Mouse (Mus musculus): ENCODE results near the gene Tmprss7. TPM values are rescaled to one million over a fixed set of nuclear protein-coding genes. Genes with fewer than 3 reads are reported as not detected.

The Tmprss7 gene
- polyA plus RNA-seq (2017; shearing (Covaris generic)), result not detected

DNA sequence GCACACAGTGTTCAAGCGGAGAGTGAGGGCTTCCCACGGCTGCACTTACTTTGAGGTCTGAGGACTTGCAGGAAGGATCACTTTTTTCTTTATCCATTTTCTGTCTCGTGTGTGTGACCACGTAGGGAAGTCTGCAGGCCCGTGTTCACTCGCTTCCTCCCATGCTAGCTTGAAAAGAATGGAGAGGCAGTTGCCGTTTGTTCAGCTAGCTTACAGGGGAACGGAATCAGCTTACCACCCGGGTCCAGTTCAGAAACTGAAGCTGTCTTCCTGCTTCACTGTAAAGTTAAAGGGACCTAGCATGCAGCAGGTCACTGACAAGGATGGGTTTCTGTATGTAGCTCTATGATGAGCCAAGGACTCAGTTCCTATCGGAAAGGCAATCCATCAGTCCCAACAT, at the start of gene Tmprss7:
Tmprss7 (minus strand) TSS at position 101 of the 400 bp plus-strand sequence.
- no peak for ATAC-seq

DNA sequence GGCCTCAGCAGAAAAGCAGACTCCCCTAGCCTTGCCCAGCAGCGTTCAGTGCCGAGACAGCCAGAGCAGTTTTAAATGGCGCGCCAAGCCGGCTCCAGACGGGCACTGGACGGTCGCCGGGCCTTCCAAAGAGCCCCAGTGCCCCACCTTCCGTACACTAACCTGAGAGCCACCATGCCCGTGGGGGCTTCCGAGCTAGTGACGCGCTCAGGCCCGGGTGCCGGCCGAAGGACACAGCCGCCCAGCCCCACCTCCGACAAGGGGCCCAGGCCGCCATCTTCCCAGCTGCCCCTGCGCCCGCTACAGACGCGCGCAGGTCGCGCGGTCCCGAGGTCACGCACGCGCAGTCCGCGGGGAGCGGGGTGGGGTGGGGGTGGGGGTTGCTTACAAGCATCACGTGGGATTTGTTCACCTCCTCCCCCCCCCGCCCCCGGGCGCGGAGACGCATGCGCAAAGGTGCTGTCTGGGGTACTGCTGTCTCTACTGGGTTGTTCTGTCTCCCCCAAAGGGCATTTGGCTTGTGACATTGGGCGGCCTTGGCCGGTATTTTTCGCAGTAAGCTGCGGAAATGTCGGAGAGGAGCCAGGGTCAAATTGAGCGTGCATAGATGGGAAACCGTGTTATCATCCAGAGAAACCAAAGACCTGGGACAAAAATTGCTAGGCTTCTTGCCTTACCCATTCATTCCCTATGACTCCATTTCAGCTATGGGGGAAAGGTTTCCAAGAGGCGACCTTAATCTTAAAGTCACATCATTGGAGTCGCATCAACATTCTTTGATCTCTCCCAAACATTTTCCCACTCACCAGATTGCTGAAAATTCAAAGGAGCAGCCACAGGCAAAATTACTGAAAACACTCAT, 49.4 kb upstream of the Tmprss7 start, which contains the start of gene Abhd10:
Abhd10 (minus strand) TSS at position 341 of the 862 bp plus-strand sequence.
- peak; percentile 89 for ATAC-seq

DNA sequence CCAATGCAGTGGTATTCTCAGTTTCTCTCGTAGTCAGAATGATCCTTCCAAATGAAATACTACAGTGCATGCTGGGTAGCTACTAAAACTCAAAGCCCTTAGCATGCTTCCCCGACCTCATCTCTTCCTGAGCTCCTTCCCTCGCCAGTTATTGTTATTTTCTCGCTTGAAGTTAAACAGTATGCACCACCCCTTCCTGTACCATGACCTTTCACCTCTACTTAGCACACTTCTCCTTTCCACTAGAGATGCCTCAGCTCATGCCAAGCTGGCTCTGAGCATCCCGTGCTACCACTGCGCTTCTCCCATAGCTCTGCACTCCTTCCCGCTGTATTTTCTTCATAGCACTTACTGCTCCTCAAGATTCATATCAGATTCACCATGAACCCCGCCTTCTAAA, 44.4 kb upstream of the Tmprss7 start:
- ATAC-seq, result no peak

DNA sequence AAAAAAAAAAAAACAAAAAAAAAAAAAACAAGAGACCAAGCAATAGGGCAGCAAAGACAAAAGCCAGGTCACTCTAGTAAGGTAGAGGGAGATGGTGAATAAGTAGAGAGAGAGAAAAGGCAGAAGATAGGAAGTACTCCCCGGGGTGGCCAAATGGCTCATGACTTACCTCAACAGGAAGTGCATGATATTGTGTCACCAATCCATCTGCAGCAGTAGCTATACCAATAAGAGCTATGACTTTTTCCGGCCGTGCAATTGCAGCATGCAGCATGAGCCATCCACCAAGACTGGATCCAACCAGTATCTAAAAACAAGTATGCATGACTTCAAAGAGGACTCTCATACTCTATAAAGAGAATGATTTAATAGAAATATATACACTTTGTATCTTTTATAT, 43.3 kb upstream of the Tmprss7 start:
- no peak for ATAC-seq

DNA sequence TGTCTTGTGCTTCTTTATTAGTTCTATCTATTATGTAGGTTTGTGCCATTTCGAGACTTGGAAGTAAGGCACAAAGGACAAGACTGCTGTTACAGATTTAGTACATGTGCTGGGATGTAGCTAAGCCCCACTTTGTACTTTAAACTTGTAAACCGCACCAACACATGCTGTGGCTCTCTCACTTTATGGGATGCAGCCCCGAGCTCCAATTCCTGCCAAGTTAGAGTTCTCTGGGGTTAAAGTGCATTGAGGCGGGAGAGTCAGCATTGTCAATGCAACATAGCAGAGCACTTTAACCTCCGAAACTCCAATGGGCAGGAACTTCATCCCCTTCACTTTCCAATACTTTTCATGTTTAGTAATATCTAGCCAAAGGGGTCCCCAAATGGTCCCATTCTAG, 35.7 kb upstream of the Tmprss7 start:
- ATAC-seq, result no peak

DNA sequence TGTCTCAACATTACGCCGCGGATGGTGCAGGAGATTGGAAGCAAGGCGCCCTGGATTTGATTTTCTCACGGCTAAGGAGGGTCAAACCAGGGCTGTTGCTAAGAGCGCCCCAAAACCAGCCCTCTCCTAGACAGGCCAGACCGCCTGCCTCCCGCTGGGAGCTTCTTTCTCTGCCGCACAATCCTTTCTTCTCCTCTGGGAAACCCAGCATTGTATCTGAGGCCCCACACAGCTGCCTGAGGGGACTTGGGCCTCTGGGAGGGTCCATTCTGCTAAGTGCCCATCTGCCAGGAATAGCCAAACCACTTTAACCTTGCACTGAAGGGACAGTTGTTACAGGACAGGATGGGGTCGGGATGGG, 31.3 kb upstream of the Tmprss7 start:
- ATAC-seq, result no peak

DNA sequence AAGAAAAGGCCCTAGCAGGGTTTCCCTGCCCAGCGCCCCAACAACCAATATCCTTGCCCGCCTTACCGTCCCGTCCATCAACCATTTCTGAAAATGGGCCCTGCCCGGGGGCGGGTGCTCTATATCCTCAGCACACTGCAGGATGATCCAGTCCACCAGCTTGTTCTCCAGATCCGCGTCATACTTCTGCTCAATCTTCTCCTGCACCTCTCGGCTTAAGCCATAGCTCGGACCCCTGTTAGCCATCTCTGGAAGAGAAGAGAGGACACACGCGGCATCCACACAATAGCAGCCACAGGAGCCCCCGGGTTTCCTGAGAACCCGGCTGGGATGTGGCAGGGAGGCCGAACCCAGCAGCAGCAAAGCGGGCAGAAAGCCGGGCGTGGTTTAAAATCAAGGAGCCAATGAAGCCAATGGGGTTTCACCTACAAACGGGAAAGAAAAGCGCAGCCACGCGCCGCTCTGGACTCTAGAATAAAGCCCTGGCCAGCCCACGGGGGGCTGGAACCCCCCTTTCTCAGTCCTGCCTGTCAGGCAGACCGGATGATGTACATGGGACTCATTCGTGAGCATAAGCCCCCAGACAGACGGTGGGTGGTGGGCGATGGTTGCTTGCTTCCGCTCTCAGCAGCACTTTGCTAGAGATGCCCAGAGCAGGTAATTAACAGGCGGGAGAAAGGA, 30.7 kb upstream of the Tmprss7 start, which contains the start of gene Tagln3:
Tagln3 (minus strand) TSS at position 548 of the 681 bp plus-strand sequence.
- ATAC-seq, result peak; percentile 70

DNA sequence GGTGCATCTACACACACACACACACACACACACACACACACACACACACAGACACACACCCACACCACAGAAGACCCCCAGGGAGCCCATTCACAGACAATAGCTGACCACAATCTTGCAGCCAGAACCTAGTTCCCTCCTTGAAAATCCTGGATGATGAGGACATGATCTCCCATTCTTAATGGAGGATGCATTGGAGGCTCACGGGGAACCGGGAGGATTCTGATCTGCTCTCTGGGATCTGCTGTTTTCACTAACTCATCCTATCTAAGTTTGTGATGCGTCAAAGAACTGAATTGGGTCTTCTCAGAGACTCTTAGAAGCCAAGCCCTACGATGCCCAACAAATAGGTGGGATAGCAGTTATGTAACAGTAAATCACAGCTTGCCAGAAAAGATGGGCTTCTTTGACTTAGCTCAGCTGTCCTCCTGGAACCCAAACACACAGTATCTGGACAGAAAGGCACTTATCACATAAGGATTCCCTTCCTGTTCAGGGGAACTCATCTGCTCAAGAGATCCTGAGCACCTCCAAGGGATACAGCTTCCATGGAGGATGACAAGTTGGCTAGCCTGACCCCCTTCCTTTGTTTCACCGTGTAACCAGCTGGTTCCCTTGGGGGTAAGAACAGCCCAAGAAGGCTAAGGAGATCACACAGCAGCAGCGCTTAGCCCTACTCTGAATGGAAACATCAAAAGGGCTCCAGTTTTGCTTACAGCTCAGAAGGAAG, 29.9 kb upstream of the Tmprss7 start:
- peak; percentile 3 for ATAC-seq

DNA sequence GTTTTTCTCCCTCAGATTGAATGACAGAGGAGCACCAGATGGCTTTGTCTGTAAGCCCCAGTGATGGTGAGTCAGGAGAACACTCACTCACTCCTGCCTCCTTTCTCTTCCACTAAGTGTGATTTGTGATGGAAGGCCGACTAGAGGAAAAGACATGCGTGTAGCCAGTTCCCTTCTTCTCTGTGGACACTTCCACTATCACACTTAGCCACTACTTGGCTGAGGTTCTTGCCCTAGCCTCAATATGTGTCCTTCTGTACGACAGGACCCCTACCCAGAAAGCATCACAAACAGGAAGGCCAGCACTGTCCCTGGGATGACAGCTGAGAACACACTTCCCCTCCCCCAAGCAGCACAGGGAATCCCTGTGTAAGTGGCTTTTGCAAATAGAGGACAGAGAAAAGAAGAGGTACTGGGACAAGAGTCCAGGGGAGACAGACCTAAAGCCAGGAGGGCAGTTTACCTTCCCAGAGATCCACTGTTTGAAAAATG, 29.0 kb upstream of the Tmprss7 start:
- ATAC-seq, result no peak

DNA sequence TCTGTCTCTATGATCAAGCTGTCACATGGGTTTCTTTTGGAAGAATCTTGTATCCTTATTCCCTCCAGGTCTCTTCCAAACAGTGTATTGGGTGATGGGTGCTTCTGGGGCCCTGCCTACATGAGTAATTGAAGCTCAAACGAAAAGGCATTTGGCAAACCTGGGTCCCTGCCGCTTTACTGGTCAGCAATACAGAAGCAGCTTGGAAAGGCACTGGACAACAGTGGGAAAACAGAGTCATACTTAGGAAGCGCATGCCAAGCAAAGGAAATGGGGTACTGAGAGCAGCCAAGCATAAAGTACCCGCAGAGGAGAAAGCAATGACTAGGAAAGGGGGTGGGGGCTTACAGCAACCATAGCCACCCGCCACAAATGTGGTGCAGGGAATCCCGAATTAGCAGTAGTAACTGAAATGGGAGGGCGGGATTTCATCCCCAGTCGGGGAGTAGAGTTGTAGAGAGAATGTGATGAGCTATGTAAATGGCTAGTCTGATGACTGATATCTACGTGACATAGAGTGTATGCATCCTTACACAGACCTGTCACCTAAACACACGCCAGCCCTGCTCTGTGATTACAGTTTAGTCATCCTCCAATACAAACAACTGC, 26.7 kb upstream of the Tmprss7 start:
- no peak for ATAC-seq

DNA sequence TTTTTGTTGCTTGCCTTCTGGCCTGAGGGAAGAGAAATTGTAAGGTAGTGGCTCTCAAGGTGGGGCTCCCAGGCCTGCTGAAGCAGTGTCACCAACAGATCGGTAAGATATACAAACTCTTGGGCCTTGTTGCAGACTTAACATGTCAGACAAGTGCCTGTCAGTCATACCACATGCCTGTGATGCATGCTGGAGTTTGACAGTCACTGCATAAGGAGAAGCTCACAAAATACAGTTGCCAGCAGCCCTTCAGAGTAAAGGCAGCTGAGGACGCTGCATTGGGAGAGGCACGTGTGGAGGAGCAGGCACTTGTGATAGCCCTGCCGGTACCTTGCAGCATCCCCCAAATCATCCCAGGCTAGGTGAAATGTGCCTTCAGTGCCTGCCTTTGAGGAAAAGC, 24.8 kb upstream of the Tmprss7 start:
- ATAC-seq, result no peak

DNA sequence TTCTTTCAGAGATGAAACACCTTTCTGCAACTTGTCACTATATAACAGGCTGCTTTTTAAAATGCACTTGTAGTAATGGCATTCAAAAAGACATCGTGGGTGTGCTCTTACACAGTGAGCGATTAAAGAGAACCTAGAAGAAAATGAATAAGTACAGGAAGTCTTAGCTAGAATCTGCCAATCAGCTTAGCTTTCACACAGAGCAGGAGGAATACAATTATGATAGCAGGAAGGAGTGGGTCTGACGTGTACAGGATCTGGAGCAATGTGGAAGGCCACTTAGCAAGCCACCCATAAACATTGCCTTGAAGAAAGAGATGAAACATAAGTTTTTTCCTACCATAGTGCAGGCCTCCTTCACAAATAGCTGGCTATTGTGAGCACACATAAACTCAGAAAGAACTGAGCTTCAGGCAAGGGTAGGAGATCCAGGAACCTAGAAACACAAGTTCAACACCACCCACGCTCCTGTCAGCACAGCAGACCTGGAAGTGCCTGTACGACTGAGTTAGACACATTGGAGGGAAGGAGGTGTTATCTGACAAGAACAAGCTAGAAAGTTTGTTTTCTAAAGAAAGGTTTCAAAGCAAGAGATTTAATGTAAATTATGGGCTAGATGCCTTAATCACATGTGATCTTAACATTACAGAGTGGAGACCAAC, 21.2 kb upstream of the Tmprss7 start:
- peak; percentile 53 for ATAC-seq

DNA sequence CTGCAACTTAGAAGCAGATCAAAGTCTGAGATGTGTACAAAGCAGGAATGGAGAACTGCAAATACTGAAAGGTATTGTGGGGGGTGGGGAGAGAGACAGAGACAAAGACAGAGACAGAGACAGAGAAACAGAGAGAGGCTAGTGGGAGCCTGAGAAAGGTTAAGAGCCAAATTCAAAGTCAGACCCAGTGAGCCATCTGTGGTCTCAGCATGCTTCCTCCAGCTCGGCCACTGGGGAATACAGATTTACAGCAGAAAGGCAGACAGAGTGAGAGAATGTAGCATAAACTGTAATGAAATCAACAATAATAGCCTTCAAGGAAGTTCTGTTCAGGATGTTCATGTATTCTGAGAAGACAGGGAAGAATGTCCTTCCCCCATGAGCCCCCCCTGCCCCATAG, 20.4 kb upstream of the Tmprss7 start:
- ATAC-seq, result no peak

DNA sequence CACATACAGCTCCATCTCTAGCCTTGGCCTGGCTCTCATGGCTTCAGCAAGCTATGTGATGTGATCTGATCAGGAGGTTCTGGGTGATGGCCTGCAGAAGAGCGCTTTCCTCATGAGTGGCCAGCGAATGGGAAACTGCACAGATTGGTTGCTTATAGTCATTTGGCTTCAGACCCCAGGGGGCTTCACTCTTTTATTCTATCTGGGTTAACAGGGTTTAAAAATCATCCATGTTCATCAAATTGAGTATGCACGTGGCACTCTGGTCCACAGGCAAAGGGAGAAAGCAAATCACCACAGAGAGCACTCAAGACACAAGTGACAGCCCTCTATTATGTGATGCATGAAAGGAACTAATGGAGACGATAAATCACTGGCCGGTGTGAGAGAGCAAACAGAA, 19.8 kb upstream of the Tmprss7 start:
- ATAC-seq, result no peak

DNA sequence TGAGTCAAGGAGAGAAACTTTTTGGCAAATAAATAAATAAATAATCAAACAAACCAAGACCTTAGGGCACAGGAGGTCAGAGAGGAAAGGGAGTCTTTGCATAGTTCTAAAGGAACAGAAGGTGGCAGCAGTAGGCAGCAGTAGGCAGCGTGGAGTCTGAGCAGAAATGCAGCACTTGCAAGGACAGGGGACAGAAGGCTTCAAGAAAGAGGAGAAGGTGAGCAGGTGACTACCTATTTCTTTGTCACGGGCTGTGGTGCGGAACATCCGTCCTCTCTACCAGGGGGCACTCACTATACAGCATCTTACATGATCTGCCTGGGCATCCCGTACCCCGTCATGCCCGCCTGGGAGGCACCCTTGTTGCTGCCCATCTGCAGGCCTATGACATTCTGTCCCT, 17.8 kb upstream of the Tmprss7 start:
- ATAC-seq, result no peak

DNA sequence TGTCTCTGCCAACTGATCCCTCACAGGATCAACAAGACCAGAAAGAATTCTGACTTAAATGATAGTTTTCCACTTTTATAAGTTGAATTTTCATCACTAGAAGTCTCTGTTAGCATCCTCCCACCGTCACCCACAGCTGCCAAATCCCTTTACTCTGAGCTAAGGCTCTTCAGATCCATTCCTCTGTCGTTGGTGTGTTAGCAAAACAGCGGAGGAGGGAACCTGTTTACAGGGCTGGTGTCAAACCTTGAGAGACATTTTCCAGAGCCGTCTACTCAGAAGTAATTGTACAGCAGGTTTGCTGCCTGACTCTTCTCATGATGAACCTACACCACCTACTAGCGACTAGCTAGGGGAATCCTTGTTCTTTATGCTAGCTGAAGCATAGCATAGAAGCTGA, 5.8 kb upstream of the Tmprss7 start:
- ATAC-seq, result no peak

DNA sequence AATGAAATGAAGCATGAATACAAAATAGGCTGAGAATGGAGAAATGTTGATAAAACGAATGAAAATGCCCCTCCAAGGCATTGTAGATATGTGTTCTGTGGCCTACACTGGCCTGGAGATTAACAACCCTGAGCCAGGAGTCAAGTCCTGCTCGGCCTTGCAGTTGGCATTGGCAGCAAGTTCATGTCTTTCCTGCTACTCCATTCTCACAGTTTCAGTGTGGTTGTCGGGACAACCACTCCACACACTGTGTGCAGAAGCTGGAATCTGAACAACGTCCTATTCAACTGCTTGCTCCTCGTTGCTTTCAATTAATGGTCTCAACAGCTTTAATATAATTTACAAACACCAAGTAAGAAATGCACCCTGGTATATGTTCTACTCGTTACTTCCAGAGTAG, 4.5 kb upstream of the Tmprss7 start:
- ATAC-seq, result no peak

DNA sequence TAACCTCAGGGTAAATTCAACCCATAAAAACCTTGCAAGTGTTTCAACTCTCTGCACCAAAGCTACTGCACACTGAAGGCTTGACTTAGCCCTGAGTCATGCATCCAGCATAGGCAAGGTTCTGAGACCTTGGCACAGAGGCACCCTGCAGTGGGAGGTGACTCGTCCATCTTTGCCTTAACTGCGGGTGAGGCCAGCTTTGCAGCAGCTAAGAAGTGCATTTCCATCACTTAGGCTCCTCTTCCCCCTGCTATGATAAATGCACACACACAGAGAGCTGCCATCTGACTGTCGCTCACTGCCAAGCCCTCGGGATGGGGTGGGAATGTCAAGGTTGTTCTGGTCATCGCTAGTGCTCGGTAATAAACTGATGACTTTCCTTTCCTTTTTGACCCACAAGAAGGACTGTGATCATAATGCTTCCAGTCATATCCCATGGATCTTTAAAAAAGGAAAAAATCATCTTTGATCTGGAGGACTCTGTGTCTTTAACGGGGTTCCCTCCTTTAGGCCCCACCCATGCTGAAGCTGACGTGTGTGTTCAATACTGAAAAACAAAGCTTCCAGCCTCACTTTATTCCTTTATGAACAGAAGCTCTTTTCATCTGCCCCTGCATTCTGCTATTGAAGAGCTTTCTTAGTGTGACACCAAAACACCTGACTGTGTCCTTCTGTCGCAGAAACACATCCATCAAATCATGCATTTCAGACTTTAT, 2.1 kb upstream of the Tmprss7 start:
- no peak for ATAC-seq

DNA sequence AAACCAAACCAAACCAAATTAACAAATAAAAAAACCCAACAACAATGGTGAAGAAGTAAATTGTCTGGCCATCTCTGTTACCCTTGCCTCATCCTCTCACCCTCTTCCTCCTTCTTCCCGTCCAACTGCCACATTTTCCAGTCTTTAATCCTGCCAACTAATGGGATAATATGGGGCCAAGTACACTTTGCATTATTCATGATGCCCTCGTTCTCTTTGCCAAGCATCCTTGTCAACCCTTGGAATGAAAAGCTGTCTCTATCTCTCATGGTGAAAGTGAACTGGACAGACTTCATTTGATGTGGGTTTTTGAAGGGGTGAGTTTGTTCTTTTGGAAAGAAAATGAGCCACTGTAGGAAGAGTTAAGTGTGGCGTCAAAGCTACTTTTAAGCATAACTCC, 607 bp downstream of the Tmprss7 start:
- ATAC-seq, result no peak

DNA sequence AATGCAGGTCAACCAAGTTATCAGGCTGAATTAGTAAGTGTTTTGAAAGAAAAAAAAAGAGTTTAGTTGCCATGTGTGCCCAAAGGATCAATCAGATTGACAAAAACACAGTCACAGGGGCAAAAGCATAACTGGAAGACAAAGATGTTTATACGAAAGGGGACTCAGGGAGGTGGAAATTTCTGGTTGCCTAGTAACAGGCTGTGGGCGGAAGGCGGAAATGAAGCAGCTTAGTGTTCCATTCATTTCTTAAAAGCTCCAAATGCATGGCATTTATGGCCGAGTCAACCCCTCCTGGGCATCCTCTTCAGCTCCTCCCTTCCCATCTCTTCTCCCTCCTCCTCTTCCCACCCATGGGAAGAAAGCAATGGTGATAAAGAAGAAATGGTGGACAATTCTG, 3.3 kb downstream of the Tmprss7 start:
- ATAC-seq, result peak; percentile 99

DNA sequence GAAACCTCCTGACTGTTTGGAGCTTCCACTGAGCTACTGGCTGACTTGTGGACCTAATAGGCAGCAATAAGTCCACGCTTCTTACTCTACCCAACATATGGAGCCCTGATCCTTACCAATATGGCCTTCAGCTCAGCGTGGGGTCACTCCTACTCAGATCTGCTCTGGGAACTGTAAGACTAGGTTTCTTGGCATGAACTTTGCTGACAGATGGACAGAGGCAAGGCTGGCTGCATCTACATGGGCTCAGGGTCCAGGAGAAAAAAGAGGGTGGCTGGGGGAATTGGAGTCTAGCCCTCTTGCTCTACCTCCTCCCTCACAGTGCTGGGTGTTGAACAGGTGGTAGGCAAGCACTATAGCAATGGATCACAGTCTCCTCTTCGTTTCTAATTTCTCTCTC, 6.6 kb downstream of the Tmprss7 start:
- ATAC-seq, result no peak

DNA sequence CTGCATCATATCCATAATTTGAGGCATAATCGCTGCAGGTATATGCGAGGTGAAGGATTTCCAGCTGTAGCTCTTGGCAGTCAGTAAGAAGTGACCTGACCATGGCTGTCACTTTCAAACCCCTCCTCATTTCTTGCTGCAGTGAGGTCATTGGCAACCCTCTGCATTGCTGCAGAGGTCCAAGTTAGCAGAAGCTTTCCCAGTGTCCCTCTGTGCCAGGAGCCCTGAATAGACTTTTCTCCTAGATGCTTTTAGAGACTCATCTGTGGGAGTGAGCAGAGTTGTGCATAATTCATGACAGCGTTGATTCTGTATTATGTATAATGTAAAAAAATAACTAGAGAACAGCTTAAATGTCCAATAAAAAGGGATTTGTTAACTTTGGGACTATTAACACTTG, 8.2 kb downstream of the Tmprss7 start:
- no peak for ATAC-seq
